In genomic region chr6:136793831-136794525, GRCm38 (mm10) we compare ENCODE assay signal across 7 mouse cellular contexts. TPM values are rescaled to one million over a fixed set of nuclear protein-coding genes. Genes with fewer than 3 reads are reported as not detected.
DNase-seq lines count a peak whose midpoint lies in the region; ATAC-seq and TF ChIP-seq lines count a peak whose summit lies in the region.

No protein-coding gene starts in this region.

- H3K4me1 ChIP-seq in spleen, adult 2 months (ENCODE audit: control insufficient read depth, insufficient read depth, insufficient read length) = peaks cover 6% of the 10 kb centered on the region
- H3K4me1 ChIP-seq in forebrain, postnatal 0 days (ENCODE audit: insufficient read depth) = 0 out of 2 replicates have a peak, but pooled peaks cover 4% of the 10 kb centered on the region
- peaks cover 28% of the 10 kb centered on the region for H3K4me1 ChIP-seq in liver, embryonic 16.5 days (ENCODE audit: control insufficient read depth, low read depth, low read length)

- peak overlapping the region; percentile 31 for H3K4me3 ChIP-seq in spleen, adult 2 months (ENCODE audit: extremely low read depth, insufficient read depth, insufficient read length)
- peak overlapping the region; percentile 30 for H3K4me3 ChIP-seq in forebrain, postnatal 0 days (ENCODE audit: low read depth, low read length)
- H3K4me3 ChIP-seq in liver, embryonic 16.5 days (ENCODE audit: low read depth, low read length) = peak overlapping the region; percentile 53

- no peak overlapping the region for H3K27ac ChIP-seq in spleen, adult 2 months (ENCODE audit: insufficient read depth, low read length)
- no peak overlapping the region for H3K27ac ChIP-seq in forebrain, postnatal 0 days (ENCODE audit: low read depth, low read length)
- H3K27ac ChIP-seq in liver, embryonic 16.5 days (ENCODE audit: low read length) = no peak overlapping the region

- ATAC-seq in forebrain, postnatal 0 days = peak; percentile 12; the same call in 1 of the 2 replicates
- no peak for ATAC-seq in liver, embryonic 16.5 days (ENCODE audit: low read depth)

- peaks cover 5% of the 10 kb centered on the region for H3K27me3 ChIP-seq in spleen, adult 2 months (ENCODE audit: control insufficient read depth, insufficient read depth, low read length)
- peaks cover 6% of the 10 kb centered on the region; the same call in 1 of the 2 replicates for H3K27me3 ChIP-seq in forebrain, postnatal 0 days (ENCODE audit: insufficient read depth, low read length)
- H3K27me3 ChIP-seq in liver, embryonic 16.5 days (ENCODE audit: control insufficient read depth, insufficient read depth, low read depth, low read length) = peaks cover 9% of the 10 kb centered on the region

- WGBS in spleen, adult 2 months = 1% methylated on average over 24 of the region's 24 CpGs
- 2% methylated on average over 24 of the region's 24 CpGs for WGBS in forebrain, postnatal 0 days
- under 1% methylated on average over 24 of the region's 24 CpGs for WGBS in liver, embryonic 16.5 days (ENCODE audit: insufficient replicate concordance)

- no peak for TF ChIP-seq CTCF in spleen, adult 2 months (IDR thresholded peaks at IDR 0.05; ENCODE audit: extremely low read depth, insufficient read depth, insufficient read length, insufficient replicate concordance)
- no peak for TF ChIP-seq CTCF in forebrain, postnatal 0 days (IDR thresholded peaks at IDR 0.05; ENCODE audit: low read depth)

- no peaks in the 10 kb centered on the region for H3K9me3 ChIP-seq in forebrain, postnatal 0 days (ENCODE audit: low read length)
- H3K9me3 ChIP-seq in liver, embryonic 16.5 days (replicated peaks; ENCODE audit: control insufficient read depth, low read length) = no peaks in the 10 kb centered on the region

- TF ChIP-seq POLR2A in spleen, adult 2 months (IDR thresholded peaks at IDR 0.05; ENCODE audit: low read depth, low read length) = no peak

- no peaks in the 10 kb centered on the region for H3K36me3 ChIP-seq in spleen, adult 2 months (ENCODE audit: control insufficient read depth, insufficient read depth, low read length)
- no peaks in the 10 kb centered on the region for H3K36me3 ChIP-seq in forebrain, postnatal 0 days (ENCODE audit: insufficient read depth)
- no peaks in the 10 kb centered on the region for H3K36me3 ChIP-seq in liver, embryonic 16.5 days (ENCODE audit: control insufficient read depth, insufficient read depth)

- 0 out of 2 replicates have a peak overlapping the region, but pooled peaks have one; percentile 14 for H3K9ac ChIP-seq in forebrain, postnatal 0 days
- H3K9ac ChIP-seq in liver, embryonic 16.5 days (ENCODE audit: low read depth, low read length) = peak overlapping the region; percentile 58

- peak overlapping the region; percentile 57 for H3K4me2 ChIP-seq in forebrain, postnatal 0 days (ENCODE audit: low read depth)
- peak overlapping the region; percentile 68 for H3K4me2 ChIP-seq in liver, embryonic 16.5 days (ENCODE audit: low read depth, low read length)

- DNase-seq in spleen, adult 2 months (ENCODE audit: low read depth in 1 of 2, low spot score in 2 of 2) = no peak
- DNase-seq in spleen, postnatal 10 days (ENCODE audit: low spot score in 2 of 2) = no peak
- no peak for DNase-seq in forebrain, postnatal 0 days
- no peak for DNase-seq in right cerebral cortex, postnatal 25 days
- no peak for DNase-seq in frontal cortex, postnatal 36 days (ENCODE audit: low spot score in 2 of 2)
- no peak for DNase-seq in layer of hippocampus, adult 11-12 months (ENCODE audit: low spot score)

RNA-seq across cellular contexts. Expression of gene Hist4h4, which starts 10.2 kb away (rescaled TPM):
- 1.2 and 3.6 TPM in 2 replicates for polyA plus RNA-seq in spleen, adult 2 months (2012; rRNA removed)
- 19.4 and 39.2 TPM in 2 replicates for total RNA-seq in forebrain, postnatal 0 days (2014; rRNA removed)
- polyA plus RNA-seq in forebrain, postnatal 0 days (2015; fragmentation: Nextera tagmentation; extraction: Ambion mirVana) = 0.42 and 0.45 TPM in 2 replicates
- polyA plus RNA-seq in liver, embryonic 16.5 days (2015; fragmentation: Nextera tagmentation; extraction: Ambion mirVana) = 1.2 and 1.7 TPM in 2 replicates

RNA-seq across cellular contexts. Expression of gene Gucy2c, which starts 12.4 kb away (rescaled TPM):
- polyA plus RNA-seq in spleen, adult 2 months (2012; rRNA removed) = 0.05 and 0.07 TPM in 2 replicates
- total RNA-seq in forebrain, postnatal 0 days (2014; rRNA removed) = 0.54 and 0.67 TPM in 2 replicates
- polyA plus RNA-seq in forebrain, postnatal 0 days (2015; fragmentation: Nextera tagmentation; extraction: Ambion mirVana) = 0.14 and 0.42 TPM in 2 replicates
- 0.30 and 0.60 TPM in 2 replicates for polyA plus RNA-seq in liver, embryonic 16.5 days (2015; fragmentation: Nextera tagmentation; extraction: Ambion mirVana)

RNA-seq across cellular contexts. Expression of gene H2afj, which starts 14.1 kb away (rescaled TPM):
- polyA plus RNA-seq in spleen, adult 2 months (2012; rRNA removed) = 228 and 441 TPM in 2 replicates
- 31.7 and 47.5 TPM in 2 replicates for total RNA-seq in forebrain, postnatal 0 days (2014; rRNA removed)
- 119 and 159 TPM in 2 replicates for polyA plus RNA-seq in forebrain, postnatal 0 days (2015; fragmentation: Nextera tagmentation; extraction: Ambion mirVana)
- 126 and 138 TPM in 2 replicates for polyA plus RNA-seq in liver, embryonic 16.5 days (2015; fragmentation: Nextera tagmentation; extraction: Ambion mirVana)

RNA-seq across cellular contexts. Expression of gene BC049715, which starts 33.4 kb away (rescaled TPM):
- 0.45 and 0.72 TPM in 2 replicates for polyA plus RNA-seq in spleen, adult 2 months (2012; rRNA removed)
- 0.92 and 1.9 TPM in 2 replicates for total RNA-seq in forebrain, postnatal 0 days (2014; rRNA removed)
- 1.1 and 2.1 TPM in 2 replicates for polyA plus RNA-seq in forebrain, postnatal 0 days (2015; fragmentation: Nextera tagmentation; extraction: Ambion mirVana)
- polyA plus RNA-seq in liver, embryonic 16.5 days (2015; fragmentation: Nextera tagmentation; extraction: Ambion mirVana) = 0.59 and 0.98 TPM in 2 replicates

RNA-seq across cellular contexts. Expression of gene Wbp11, which starts 34.1 kb away (rescaled TPM):
- polyA plus RNA-seq in spleen, adult 2 months (2012; rRNA removed) = 33.5 and 39.5 TPM in 2 replicates
- 45.8 and 52.5 TPM in 2 replicates for total RNA-seq in forebrain, postnatal 0 days (2014; rRNA removed)
- 67.1 and 87.4 TPM in 2 replicates for polyA plus RNA-seq in forebrain, postnatal 0 days (2015; fragmentation: Nextera tagmentation; extraction: Ambion mirVana)
- polyA plus RNA-seq in liver, embryonic 16.5 days (2015; fragmentation: Nextera tagmentation; extraction: Ambion mirVana) = 46.1 and 47.3 TPM in 2 replicates
